Mouse (Mus musculus) forebrain, embryonic 14.5 days (tissue): Measurements from ENCODE around the gene Entpd1. TPM values are rescaled to one million over a fixed set of nuclear protein-coding genes. Genes with fewer than 3 reads are reported as not detected.

Experiments
- ATAC-seq: fragments of 200-750 bp; cut with Nextera tagmentation; 2 replicates; pipeline ENCODE4 v1.8.0; 2017; ENCODE audit warnings: mild to moderate bottlenecking, moderate library complexity
- DNase-seq: peaks from one replicate; pipeline ENCODE4 v3.0.0-alpha.2; 2015; ENCODE audit warnings: low spot score
- H3K27ac ChIP-seq: fragments of 300-500 bp; sonication (generic); 2 replicates; pipeline ENCODE4 v1.5.1; 2014; ENCODE audit warnings: low read depth, mild to moderate bottlenecking, control low read depth, low read length, moderate library complexity
- H3K27me3 ChIP-seq: fragments of 300-500 bp; sonication (generic); replicated peaks from 2 replicates; pipeline ENCODE4 v1.6.1; 2014; ENCODE audit warnings: low read length, control low read depth, mixed read lengths; ENCODE audit not compliant: control insufficient read depth, insufficient read depth
- H3K36me3 ChIP-seq: fragments of 300-500 bp; sonication (generic); 2 replicates; pipeline ENCODE4 v1.6.1; 2014; ENCODE audit warnings: low read length, control low read depth; ENCODE audit not compliant: control insufficient read depth, insufficient read depth
- H3K4me1 ChIP-seq: fragments of 300-500 bp; sonication (generic); 2 replicates; pipeline ENCODE4 v1.6.1; 2014; ENCODE audit warnings: antibody characterized with exemption, low read length, control low read depth; ENCODE audit not compliant: control insufficient read depth, insufficient read depth
- H3K4me2 ChIP-seq: fragments of 300-500 bp; sonication (generic); 2 replicates; pipeline ENCODE4 v1.6.1; 2014; ENCODE audit warnings: mild to moderate bottlenecking, control low read depth, low read length
- H3K4me3 ChIP-seq: fragments of 300-500 bp; sonication (generic); 2 replicates; pipeline ENCODE4 v1.5.1; 2014; ENCODE audit warnings: low read depth, low read length, control low read depth
- H3K9ac ChIP-seq: fragments of 300-500 bp; sonication (generic); 2 replicates; pipeline ENCODE4 v1.6.1; 2014; ENCODE audit warnings: mild to moderate bottlenecking, low read length, control low read depth, moderate library complexity
- H3K9me3 ChIP-seq: fragments of 300-500 bp; sonication (generic); replicated peaks from 2 replicates; pipeline ENCODE4 v1.6.1; 2016; ENCODE audit warnings: low read length, control low read depth, mixed read lengths; ENCODE audit not compliant: control insufficient read depth
- WGBS: fragments of 180-500 bp; shearing (Covaris S2); extraction: QIAGEN DNeasy Blood & Tissue Kit; methylation state at CpG from one replicate; pipeline ENCODE4 v1.1.7; 2014; 5-methylcytosine and 5-hydroxymethylcytosine counted together
- polyA plus RNA-seq: library from polyadenylated mRNA; unstranded; fragments of >200 nt; fragmentation: Nextera tagmentation; extraction: Ambion mirVana; gene quantifications from 2 replicates; pipeline ENCODE4 v1.2.1, GENCODE M21; 2014

Entpd1 gene
- 9.1 and 12.8 TPM in 2 replicates for polyA plus RNA-seq

- H3K27me3 ChIP-seq, result no peaks in the 10 kb centered on the region
- H3K27ac ChIP-seq, result no peak within 1 kb of the TSS
- peak within 1 kb of the TSS; percentile 75 for H3K4me3 ChIP-seq
- no peaks in the 10 kb centered on the region for H3K9me3 ChIP-seq
- H3K4me2 ChIP-seq, result peak within 1 kb of the TSS; percentile 81
- H3K4me1 ChIP-seq, result peaks cover 5% of the 10 kb centered on the region
- H3K36me3 ChIP-seq, result peaks cover 22% of the 10 kb centered on the region
- H3K9ac ChIP-seq, result peak within 1 kb of the TSS; percentile 71
- under 1% methylated on average over 43 of the region's 45 CpGs for WGBS
- ATAC-seq, result peak; percentile 100
- peak; percentile 99 for DNase-seq
Measured at GRCm38 (mm10) chr19:40611830-40612506, at the start of gene Entpd1, which contains the start of gene Tctn3. Gene Entpd1 (plus strand): TSS chr19:40612366. Gene Tctn3 (minus strand): TSS chr19:40612233.

- WGBS, result 88% methylated on average over 10 of the region's 10 CpGs
- ATAC-seq, result no peak
- Histone ChIP-seq H3K4me2 (no peak overlapping the region), H3K4me1 (no peaks in the 10 kb centered on the region), H3K9ac (no peak overlapping the region), H3K36me3 (peaks cover 73% of the 10 kb centered on the region), H3K4me3 (no peak overlapping the region), H3K9me3 (no peaks in the 10 kb centered on the region), H3K27ac (no peak overlapping the region), H3K27me3 (no peaks in the 10 kb centered on the region)
- DNase-seq, result no peak
Measured at GRCm38 (mm10) chr19:40563880-40564645, 48.1 kb upstream of the Entpd1 start.

- peaks cover 97% of the 10 kb centered on the region for H3K36me3 ChIP-seq
- ATAC-seq (no peak), DNase-seq (peak; percentile 46)
- no peaks in the 10 kb centered on the region for H3K4me1 ChIP-seq
- H3K4me3 ChIP-seq, result no peak overlapping the region
- no peaks in the 10 kb centered on the region for H3K27me3 ChIP-seq
- no peak overlapping the region for H3K9ac ChIP-seq
- no peak overlapping the region for H3K4me2 ChIP-seq
- H3K27ac ChIP-seq, result no peak overlapping the region
- H3K9me3 ChIP-seq, result peaks cover 13% of the 10 kb centered on the region
- 85% methylated on average over 3 of the region's 3 CpGs for WGBS
Measured at GRCm38 (mm10) chr19:40567616-40568015, 44.5 kb upstream of the Entpd1 start.

- WGBS, result 94% methylated on average over 9 of the region's 9 CpGs
- DNase-seq (no peak), ATAC-seq (no peak)
Measured at GRCm38 (mm10) chr19:40570726-40571125, 41.4 kb upstream of the Entpd1 start.

GRCm38 (mm10) chr19:40575438-40575837 lies 36.7 kb upstream of the Entpd1 start:
- Histone ChIP-seq H3K4me3 (no peak overlapping the region), H3K27me3 (no peaks in the 10 kb centered on the region), H3K4me2 (no peak overlapping the region), H3K9me3 (peaks cover 5% of the 10 kb centered on the region), H3K4me1 (no peaks in the 10 kb centered on the region), H3K36me3 (peaks cover 92% of the 10 kb centered on the region), H3K9ac (no peak overlapping the region), H3K27ac (no peak overlapping the region)
- 86% methylated on average over 5 of the region's 5 CpGs for WGBS
- DNase-seq (no peak), ATAC-seq (no peak)

More at GRCm38 (mm10) chr19:40570726-40571125, 41.4 kb upstream of the Entpd1 start:
- Histone ChIP-seq H3K27me3 (no peaks in the 10 kb centered on the region), H3K27ac (no peak overlapping the region), H3K4me2 (no peak overlapping the region), H3K9me3 (peaks cover 13% of the 10 kb centered on the region), H3K4me3 (no peak overlapping the region), H3K36me3 (peaks cover 98% of the 10 kb centered on the region), H3K4me1 (no peaks in the 10 kb centered on the region), H3K9ac (no peak overlapping the region)

GRCm38 (mm10) chr19:40580902-40581301 lies 31.3 kb upstream of the Entpd1 start:
- Histone ChIP-seq H3K4me1 (no peaks in the 10 kb centered on the region), H3K27ac (no peak overlapping the region), H3K36me3 (peaks cover 73% of the 10 kb centered on the region), H3K9ac (no peak overlapping the region), H3K27me3 (no peaks in the 10 kb centered on the region), H3K9me3 (no peaks in the 10 kb centered on the region), H3K4me3 (no peak overlapping the region), H3K4me2 (no peak overlapping the region)
- no peak for DNase-seq
- WGBS, result 83% methylated on average over 2 of the region's 2 CpGs
- ATAC-seq, result no peak

- H3K27me3 ChIP-seq, result no peaks in the 10 kb centered on the region
- H3K27ac ChIP-seq, result no peak overlapping the region
- 91% methylated on average over 5 of the region's 5 CpGs for WGBS
- H3K9me3 ChIP-seq, result no peaks in the 10 kb centered on the region
- no peak overlapping the region for H3K4me2 ChIP-seq
- DNase-seq (no peak), ATAC-seq (no peak)
- H3K4me3 ChIP-seq, result no peak overlapping the region
- peaks cover 65% of the 10 kb centered on the region for H3K36me3 ChIP-seq
- no peak overlapping the region for H3K9ac ChIP-seq
- peaks cover 3% of the 10 kb centered on the region; the same call in 1 of the 2 replicates for H3K4me1 ChIP-seq
Measured at GRCm38 (mm10) chr19:40581662-40582061, 30.5 kb upstream of the Entpd1 start.

- Histone ChIP-seq H3K9ac (peak overlapping the region; percentile 82), H3K36me3 (peaks cover 28% of the 10 kb centered on the region), H3K27me3 (no peaks in the 10 kb centered on the region), H3K27ac (no peak overlapping the region), H3K4me2 (peak overlapping the region; percentile 83), H3K4me3 (peak overlapping the region; percentile 86), H3K9me3 (no peaks in the 10 kb centered on the region), H3K4me1 (peaks cover 11% of the 10 kb centered on the region)
- DNase-seq (no peak), ATAC-seq (no peak)
- 65% methylated on average over 7 of the region's 7 CpGs for WGBS
Measured at GRCm38 (mm10) chr19:40586908-40587307, 25.3 kb upstream of the Entpd1 start.
